Mouse (Mus musculus): ENCODE measurements at regions not wholly inside any gene's neighbourhood (a gene's known extent, or its start where the extent isn't known, plus 50 kb on each side); places are given as distances from the start of the nearest gene placed in this dataset.

DNA sequence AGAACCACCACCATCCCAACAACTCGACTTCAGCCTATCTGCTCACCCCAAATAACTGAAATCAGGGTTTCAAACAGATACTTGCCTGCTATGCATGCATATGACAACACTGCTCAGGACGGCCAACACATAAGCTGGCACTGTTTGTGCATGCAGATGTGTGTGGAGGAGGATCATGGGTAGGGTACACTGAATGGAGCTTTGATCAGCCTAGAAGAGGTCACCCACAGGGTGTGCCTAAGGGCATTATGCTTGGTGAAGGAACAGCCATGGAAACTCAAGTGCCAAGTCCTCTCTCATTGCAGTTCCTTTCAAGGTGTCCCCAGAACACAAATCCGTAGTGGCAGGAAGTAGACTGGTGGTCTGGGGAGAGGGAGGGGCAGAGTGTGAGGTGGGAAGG lies 316.7 kb downstream of the Mroh4 start:
- Histone ChIP-seq H3K4me2 (ENCODE audit: low read length) (no peak overlapping the region), H3K36me3 (ENCODE audit: control insufficient read depth, insufficient read depth, low read length) (no peaks in the 10 kb centered on the region), H3K27me3 (ENCODE audit: control insufficient read depth, insufficient read depth, low read length) (peaks cover 25% of the 10 kb centered on the region; the same call in 1 of the 2 replicates), H3K9ac (ENCODE audit: low read length) (no peak overlapping the region), H3K4me3 (ENCODE audit: control insufficient read depth in 1 of 2, insufficient read depth in 1 of 2, low read depth in 1 of 2, low read length in 2 of 2) (no peak overlapping the region), H3K27ac (replicated peaks in 1 of 2; ENCODE audit: control insufficient read depth in 1 of 2, insufficient read depth in 1 of 2, low read depth in 2 of 2, low read length in 2 of 2) (no peak overlapping the region), H3K9me3 (ENCODE audit: control insufficient read depth, low read length) (no peaks in the 10 kb centered on the region), H3K4me1 (ENCODE audit: control insufficient read depth in 2 of 2, insufficient read depth in 2 of 2, low read length in 2 of 2) (peaks cover 0 to 9% of the 10 kb centered on the region in 2 experiments; a peak in 1 of 4 replicates)
- no peak for ATAC-seq (ENCODE audit: insufficient number of reproducible peaks, insufficient read depth, low FRiP score, low read depth)
- WGBS, result 44% methylated on average over 3 of the region's 3 CpGs

DNA sequence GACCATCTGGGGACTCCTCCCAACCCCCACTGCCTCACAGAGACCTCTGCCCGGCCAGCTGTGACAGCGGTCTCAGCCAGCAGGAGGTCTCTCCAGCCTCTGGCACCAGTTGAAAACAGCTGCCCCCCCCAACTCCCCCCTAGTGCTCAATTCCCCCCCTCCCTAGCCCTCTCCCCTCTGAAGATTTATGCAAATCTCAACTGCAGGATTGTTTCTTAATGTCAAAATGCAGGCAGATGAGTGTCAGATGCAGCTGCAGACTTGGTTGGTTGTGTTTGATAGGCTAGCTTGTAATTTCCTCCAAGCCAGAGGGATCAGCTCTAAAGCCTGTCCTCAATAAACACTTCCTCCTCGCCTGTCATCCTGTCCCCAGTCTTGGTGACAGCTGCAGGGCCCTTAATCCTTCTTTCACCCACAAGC lies 317.7 kb downstream of the Mroh4 start:
- Histone ChIP-seq H3K36me3 (ENCODE audit: control insufficient read depth, insufficient read depth, low read length) (no peaks in the 10 kb centered on the region), H3K4me3 (ENCODE audit: control insufficient read depth in 1 of 2, insufficient read depth in 1 of 2, low read depth in 1 of 2, low read length in 2 of 2) (no peak overlapping the region), H3K27ac (replicated peaks in 1 of 2; ENCODE audit: control insufficient read depth in 1 of 2, insufficient read depth in 1 of 2, low read depth in 2 of 2, low read length in 2 of 2) (no peak overlapping the region), H3K9me3 (ENCODE audit: control insufficient read depth, low read length) (no peaks in the 10 kb centered on the region), H3K4me1 (ENCODE audit: control insufficient read depth in 2 of 2, insufficient read depth in 2 of 2, low read length in 2 of 2) (peaks cover 0 to 9% of the 10 kb centered on the region in 2 experiments; a peak in 1 of 4 replicates), H3K9ac (ENCODE audit: low read length) (no peak overlapping the region), H3K27me3 (ENCODE audit: control insufficient read depth, insufficient read depth, low read length) (peaks cover 25% of the 10 kb centered on the region; the same call in 1 of the 2 replicates), H3K4me2 (ENCODE audit: low read length) (no peak overlapping the region)
- ATAC-seq (ENCODE audit: insufficient number of reproducible peaks, insufficient read depth, low FRiP score, low read depth), result no peak
- WGBS, result 22% methylated on average over 3 of the region's 3 CpGs

- H3K27me3 ChIP-seq (ENCODE audit: control insufficient read depth, insufficient read depth, low read length), result peaks cover 6% of the 10 kb centered on the region; the same call in 1 of the 2 replicates
- H3K27ac ChIP-seq (replicated peaks in 1 of 2; ENCODE audit: control insufficient read depth in 1 of 2, insufficient read depth in 1 of 2, low read depth in 2 of 2, low read length in 2 of 2), result peak overlapping the region in 1 of 2 experiments; percentile 16; a peak in 2 of 4 replicates
Observed at GRCm38 (mm10) chr15:74311082-74311481, 325.1 kb downstream of the Mroh4 start.

GRCm38 (mm10) chr15:74306543-74306942 lies 329.6 kb downstream of the Mroh4 start:
- no peak overlapping the region for H3K27ac ChIP-seq (replicated peaks in 1 of 2; ENCODE audit: control insufficient read depth in 1 of 2, insufficient read depth in 1 of 2, low read depth in 2 of 2, low read length in 2 of 2)
- no peak overlapping the region for H3K4me3 ChIP-seq (ENCODE audit: control insufficient read depth in 1 of 2, insufficient read depth in 1 of 2, low read depth in 1 of 2, low read length in 2 of 2)
- H3K36me3 ChIP-seq (ENCODE audit: control insufficient read depth, insufficient read depth, low read length), result no peaks in the 10 kb centered on the region
- peaks cover 11% of the 10 kb centered on the region in 2 experiments for H3K4me1 ChIP-seq (ENCODE audit: control insufficient read depth in 2 of 2, insufficient read depth in 2 of 2, low read length in 2 of 2)
- H3K4me2 ChIP-seq (ENCODE audit: low read length), result no peak overlapping the region
- H3K9ac ChIP-seq (ENCODE audit: low read length), result no peak overlapping the region
- no peaks in the 10 kb centered on the region; the same call in 1 of the 2 replicates for H3K27me3 ChIP-seq (ENCODE audit: control insufficient read depth, insufficient read depth, low read length)
- H3K9me3 ChIP-seq (ENCODE audit: control insufficient read depth, low read length), result no peaks in the 10 kb centered on the region
- ATAC-seq (ENCODE audit: insufficient number of reproducible peaks, insufficient read depth, low FRiP score, low read depth), result no peak
- 82% methylated on average over 5 of the region's 5 CpGs for WGBS

More at GRCm38 (mm10) chr15:74311082-74311481, 325.1 kb downstream of the Mroh4 start:
- Histone ChIP-seq H3K9ac (ENCODE audit: low read length) (no peak overlapping the region), H3K4me1 (ENCODE audit: control insufficient read depth in 2 of 2, insufficient read depth in 2 of 2, low read length in 2 of 2) (peaks cover 14 to 15% of the 10 kb centered on the region in 2 experiments), H3K36me3 (ENCODE audit: control insufficient read depth, insufficient read depth, low read length) (no peaks in the 10 kb centered on the region), H3K4me2 (ENCODE audit: low read length) (peak overlapping the region; percentile 34; the same call in 1 of the 2 replicates), H3K4me3 (ENCODE audit: control insufficient read depth in 1 of 2, insufficient read depth in 1 of 2, low read depth in 1 of 2, low read length in 2 of 2) (no peak overlapping the region), H3K9me3 (ENCODE audit: control insufficient read depth, low read length) (no peaks in the 10 kb centered on the region)
- peak; percentile 57; the same call in 1 of the 2 replicates for ATAC-seq (ENCODE audit: insufficient number of reproducible peaks, insufficient read depth, low FRiP score, low read depth)
- 16% methylated on average over 3 of the region's 3 CpGs for WGBS

DNA sequence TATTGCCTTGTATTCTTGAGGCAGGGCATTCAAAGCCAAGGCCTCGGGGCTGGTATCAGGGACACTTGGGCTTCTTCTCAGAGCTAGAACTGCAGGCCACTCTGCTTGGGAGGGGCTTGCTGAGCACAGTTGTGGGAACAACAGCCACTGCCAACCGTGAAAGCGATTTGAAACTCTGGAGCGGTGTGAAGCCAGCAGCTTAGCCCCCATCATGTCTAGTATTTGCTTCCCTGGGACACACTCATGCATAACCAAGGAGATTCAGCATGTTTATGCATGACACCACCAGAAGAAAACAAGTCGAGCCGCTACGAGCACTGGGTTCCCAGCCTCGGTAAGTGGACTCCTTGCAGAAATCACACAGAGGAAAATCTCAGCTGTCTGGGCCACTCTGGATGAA lies 339.9 kb downstream of the Mroh4 start:
- Histone ChIP-seq H3K27me3 (ENCODE audit: control insufficient read depth, insufficient read depth, low read length) (peaks cover 5% of the 10 kb centered on the region), H3K27ac (replicated peaks in 1 of 2; ENCODE audit: control insufficient read depth in 1 of 2, insufficient read depth in 1 of 2, low read depth in 2 of 2, low read length in 2 of 2) (no peak overlapping the region), H3K4me1 (ENCODE audit: control insufficient read depth in 2 of 2, insufficient read depth in 2 of 2, low read length in 2 of 2) (no peaks in the 10 kb centered on the region; a peak in 1 of 4 replicates), H3K9me3 (ENCODE audit: control insufficient read depth, low read length) (no peaks in the 10 kb centered on the region), H3K4me3 (ENCODE audit: control insufficient read depth in 1 of 2, insufficient read depth in 1 of 2, low read depth in 1 of 2, low read length in 2 of 2) (no peak overlapping the region), H3K4me2 (ENCODE audit: low read length) (no peak overlapping the region), H3K36me3 (ENCODE audit: control insufficient read depth, insufficient read depth, low read length) (no peaks in the 10 kb centered on the region), H3K9ac (ENCODE audit: low read length) (no peak overlapping the region)
- no peak for ATAC-seq (ENCODE audit: insufficient number of reproducible peaks, insufficient read depth, low FRiP score, low read depth)
- WGBS, result 80% methylated on average over 8 of the region's 8 CpGs

GRCm38 (mm10) chr15:74294691-74295090 lies 341.5 kb downstream of the Mroh4 start:
- no peak overlapping the region for H3K4me3 ChIP-seq (ENCODE audit: control insufficient read depth in 1 of 2, insufficient read depth in 1 of 2, low read depth in 1 of 2, low read length in 2 of 2)
- H3K27me3 ChIP-seq (ENCODE audit: control insufficient read depth, insufficient read depth, low read length), result peaks cover 5% of the 10 kb centered on the region
- WGBS, result 76% methylated on average over 10 of the region's 10 CpGs
- no peak overlapping the region for H3K27ac ChIP-seq (replicated peaks in 1 of 2; ENCODE audit: control insufficient read depth in 1 of 2, insufficient read depth in 1 of 2, low read depth in 2 of 2, low read length in 2 of 2)
- H3K4me1 ChIP-seq (ENCODE audit: control insufficient read depth in 2 of 2, insufficient read depth in 2 of 2, low read length in 2 of 2), result peaks cover 1 to 6% of the 10 kb centered on the region in 2 experiments; a peak in 3 of 4 replicates
- no peaks in the 10 kb centered on the region for H3K36me3 ChIP-seq (ENCODE audit: control insufficient read depth, insufficient read depth, low read length)
- H3K9ac ChIP-seq (ENCODE audit: low read length), result no peak overlapping the region
- no peaks in the 10 kb centered on the region for H3K9me3 ChIP-seq (ENCODE audit: control insufficient read depth, low read length)
- no peak overlapping the region for H3K4me2 ChIP-seq (ENCODE audit: low read length)
- ATAC-seq (ENCODE audit: insufficient number of reproducible peaks, insufficient read depth, low FRiP score, low read depth), result no peak

GRCm38 (mm10) chr15:74294109-74294508 lies 342.0 kb downstream of the Mroh4 start:
- no peaks in the 10 kb centered on the region for H3K36me3 ChIP-seq (ENCODE audit: control insufficient read depth, insufficient read depth, low read length)
- WGBS, result 67% methylated on average over 10 of the region's 10 CpGs
- ATAC-seq (ENCODE audit: insufficient number of reproducible peaks, insufficient read depth, low FRiP score, low read depth), result no peak
- no peak overlapping the region for H3K4me2 ChIP-seq (ENCODE audit: low read length)
- no peak overlapping the region for H3K9ac ChIP-seq (ENCODE audit: low read length)
- peaks cover 5% of the 10 kb centered on the region for H3K27me3 ChIP-seq (ENCODE audit: control insufficient read depth, insufficient read depth, low read length)
- peaks cover 5 to 12% of the 10 kb centered on the region in 2 experiments; a peak in 3 of 4 replicates for H3K4me1 ChIP-seq (ENCODE audit: control insufficient read depth in 2 of 2, insufficient read depth in 2 of 2, low read length in 2 of 2)
- no peak overlapping the region for H3K4me3 ChIP-seq (ENCODE audit: control insufficient read depth in 1 of 2, insufficient read depth in 1 of 2, low read depth in 1 of 2, low read length in 2 of 2)
- no peaks in the 10 kb centered on the region for H3K9me3 ChIP-seq (ENCODE audit: control insufficient read depth, low read length)
- H3K27ac ChIP-seq (replicated peaks in 1 of 2; ENCODE audit: control insufficient read depth in 1 of 2, insufficient read depth in 1 of 2, low read depth in 2 of 2, low read length in 2 of 2), result no peak overlapping the region

GRCm38 (mm10) chr15:74287492-74287891 lies 348.7 kb downstream of the Mroh4 start:
- no peak overlapping the region for H3K4me3 ChIP-seq (ENCODE audit: control insufficient read depth in 1 of 2, insufficient read depth in 1 of 2, low read depth in 1 of 2, low read length in 2 of 2)
- ATAC-seq (ENCODE audit: insufficient number of reproducible peaks, insufficient read depth, low FRiP score, low read depth), result no peak
- no peak overlapping the region for H3K4me2 ChIP-seq (ENCODE audit: low read length)
- no peaks in the 10 kb centered on the region for H3K36me3 ChIP-seq (ENCODE audit: control insufficient read depth, insufficient read depth, low read length)
- no peak overlapping the region for H3K9ac ChIP-seq (ENCODE audit: low read length)
- H3K27me3 ChIP-seq (ENCODE audit: control insufficient read depth, insufficient read depth, low read length), result peaks cover 4% of the 10 kb centered on the region; the same call in 1 of the 2 replicates
- no peaks in the 10 kb centered on the region for H3K9me3 ChIP-seq (ENCODE audit: control insufficient read depth, low read length)
- no peak overlapping the region for H3K27ac ChIP-seq (replicated peaks in 1 of 2; ENCODE audit: control insufficient read depth in 1 of 2, insufficient read depth in 1 of 2, low read depth in 2 of 2, low read length in 2 of 2)
- WGBS, result 61% methylated on average over 2 of the region's 2 CpGs
- H3K4me1 ChIP-seq (ENCODE audit: control insufficient read depth in 2 of 2, insufficient read depth in 2 of 2, low read length in 2 of 2), result peaks cover 5 to 12% of the 10 kb centered on the region in 2 experiments; a peak in 3 of 4 replicates

Measured in heart, embryonic 14.5 days (tissue).